Mouse (Mus musculus): Measurements from ENCODE around the gene Ddx27.

- TF ChIP-seq CTCF (IDR thresholded peaks at IDR 0.05; ENCODE audit: low read depth, low read length) = no peak
- peak; percentile 99 for TF ChIP-seq POLR2A (IDR thresholded peaks at IDR 0.05; ENCODE audit: extremely low read depth, insufficient read depth, low read length)
Measured at GRCm38 (mm10) chr2:167062965-167063880, 48.2 kb downstream of the Ddx27 start, which contains the start of gene Znfx1.

Measured in liver, adult 2 months (tissue).